Mouse (Mus musculus) C2C12 (cell line): ENCODE measurements around the gene Neurl2.
A peak's percentile ranks its signal among the peaks of the same experiment; 100 is the strongest.

ENCODE experiments used
- CTCF ChIP-seq: IDR thresholded peaks from one replicate; pipeline ENCODE4 v1.5.1; 2011; ENCODE audit not compliant: control insufficient read depth, insufficient read depth, insufficient read length
- MYOG ChIP-seq: IDR thresholded peaks from one replicate; pipeline ENCODE4 v1.6.1; 2011; ENCODE audit not compliant: control insufficient read depth, insufficient read length; ENCODE audit errors: extremely low read depth

DNA sequence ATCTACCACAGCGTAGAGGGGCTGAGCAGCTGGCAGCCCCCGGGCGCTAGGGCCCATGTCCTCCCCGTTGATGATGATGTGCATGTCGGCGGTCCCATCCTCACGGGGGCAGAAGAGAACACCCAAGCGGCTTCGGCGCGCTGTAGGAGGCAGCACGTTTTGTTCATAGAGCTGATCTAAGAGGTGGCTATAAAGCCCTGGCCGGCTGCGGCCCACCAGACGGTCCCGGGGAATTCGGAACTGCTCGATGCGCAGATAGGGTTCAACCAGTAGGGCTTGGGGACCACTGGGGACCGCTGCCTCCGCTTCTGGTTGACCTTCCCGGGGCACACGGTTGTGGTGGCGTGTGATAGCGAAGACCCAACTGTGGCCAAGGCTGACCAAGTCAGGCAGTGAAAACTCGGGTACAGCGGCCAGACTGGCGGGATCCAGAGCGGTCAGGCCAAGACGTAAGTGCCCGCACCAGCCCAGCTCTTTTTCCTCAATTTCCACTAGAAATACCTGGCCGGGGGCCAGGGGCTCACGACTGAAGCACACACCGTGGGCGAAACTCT is 431 bp downstream of the Neurl2 start, which contains the start of gene Ctsa:
- TF ChIP-seq CTCF (peak; percentile 72), MYOG (no peak)
